In genomic region chr10:121427136-121427535, GRCm38 (mm10) we compare ENCODE assay signal across 8 mouse cellular contexts. TPM values are rescaled to one million over a fixed set of nuclear protein-coding genes. Genes with fewer than 3 reads are reported as not detected.
DNase-seq lines count a peak whose midpoint lies in the region; ATAC-seq and TF ChIP-seq lines count a peak whose summit lies in the region.

No protein-coding gene starts in this region.

- no peak for TF ChIP-seq POLR2A in testis, adult 2 months (IDR thresholded peaks at IDR 0.05; ENCODE audit: control insufficient read depth, low read depth, low read length)
- no peak for TF ChIP-seq POLR2A in thymus, adult 2 months (IDR thresholded peaks at IDR 0.05; ENCODE audit: control insufficient read depth, extremely low read depth, insufficient read depth, low read length, poor library complexity)

- no peak overlapping the region for H3K4me2 ChIP-seq in liver, embryonic 11.5 days

- no peak for ATAC-seq in liver, embryonic 11.5 days (replicated peaks; ENCODE audit: low FRiP score)

- no peaks in the 10 kb centered on the region for H3K36me3 ChIP-seq in testis, adult 2 months (ENCODE audit: control insufficient read depth, insufficient read depth, low read length)
- H3K36me3 ChIP-seq in liver, embryonic 11.5 days (ENCODE audit: control insufficient read depth, insufficient read depth, low read length) = no peaks in the 10 kb centered on the region
- no peaks in the 10 kb centered on the region for H3K36me3 ChIP-seq in thymus, adult 2 months (ENCODE audit: control insufficient read depth, insufficient read depth, low read length)

- no peak overlapping the region for H3K9ac ChIP-seq in liver, embryonic 11.5 days (ENCODE audit: low read depth, low read length)

- peak; percentile 78; the same call in 1 of the 2 replicates for TF ChIP-seq CTCF in testis, adult 2 months (IDR thresholded peaks at IDR 0.05; ENCODE audit: control insufficient read depth, insufficient read depth, insufficient replicate concordance, low read depth, low read length)
- TF ChIP-seq CTCF in thymus, adult 2 months (IDR thresholded peaks at IDR 0.05; ENCODE audit: borderline replicate concordance, control insufficient read depth, extremely low read depth, insufficient read depth, low read length, poor library complexity) = peak; percentile 71; the same call in 1 of the 2 replicates

- H3K9me3 ChIP-seq in liver, embryonic 11.5 days (ENCODE audit: control insufficient read depth, low read length) = no peaks in the 10 kb centered on the region

- H3K27ac ChIP-seq in testis, adult 2 months (ENCODE audit: control insufficient read depth, insufficient read depth, low read depth, low read length) = no peak overlapping the region
- peak overlapping the region; percentile 36; the same call in 1 of the 2 replicates for H3K27ac ChIP-seq in liver, embryonic 11.5 days (ENCODE audit: low read depth, low read length)
- H3K27ac ChIP-seq in thymus, adult 2 months (ENCODE audit: control insufficient read depth, insufficient read depth, low read length) = 0 out of 2 replicates have a peak overlapping the region, but pooled peaks have one; percentile 34

- peak; percentile 51 for DNase-seq in adrenal gland, postnatal 10 days
- no peak for DNase-seq in adrenal gland, adult 18-20 months (ENCODE audit: low spot score in 2 of 2)
- no peak for DNase-seq in testis, postnatal 14 days (ENCODE audit: low spot score)
- no peak for DNase-seq in liver, embryonic 11.5 days (ENCODE audit: low spot score)
- peak; percentile 71 for DNase-seq in thymus, adult 2 months
- no peak for DNase-seq in adrenal gland, postnatal 36 days
- no peak for DNase-seq in adrenal gland, adult 8-10 months

- H3K4me1 ChIP-seq in testis, adult 2 months (ENCODE audit: control insufficient read depth, insufficient read depth, low read length) = no peaks in the 10 kb centered on the region; the same call in 1 of the 2 replicates
- peaks cover 54% of the 10 kb centered on the region for H3K4me1 ChIP-seq in liver, embryonic 11.5 days (replicated peaks; ENCODE audit: control insufficient read depth, insufficient read depth, low read length)
- H3K4me1 ChIP-seq in thymus, adult 2 months (replicated peaks; ENCODE audit: control insufficient read depth, insufficient read depth, low read length) = peaks cover 54% of the 10 kb centered on the region

- H3K27me3 ChIP-seq in testis, adult 2 months (ENCODE audit: control insufficient read depth, insufficient read depth, low read length) = no peaks in the 10 kb centered on the region
- no peaks in the 10 kb centered on the region for H3K27me3 ChIP-seq in liver, embryonic 11.5 days (replicated peaks; ENCODE audit: control insufficient read depth, insufficient read depth, low read length)
- no peaks in the 10 kb centered on the region for H3K27me3 ChIP-seq in thymus, adult 2 months (ENCODE audit: control insufficient read depth, insufficient read depth, low read length)

- H3K4me3 ChIP-seq in testis, adult 2 months (ENCODE audit: control insufficient read depth, low read depth, low read length) = no peak overlapping the region
- no peak overlapping the region for H3K4me3 ChIP-seq in liver, embryonic 11.5 days (ENCODE audit: low read depth, low read length)
- no peak overlapping the region for H3K4me3 ChIP-seq in thymus, adult 2 months (ENCODE audit: control insufficient read depth, insufficient read depth, low read length)

- 40% methylated on average over 5 of the region's 5 CpGs for WGBS in liver, embryonic 11.5 days
- WGBS in thymus, adult 2 months = 40% methylated on average over 5 of the region's 5 CpGs

RNA-seq across cellular contexts. Expression of gene Rassf3, which starts 49.0 kb away (rescaled TPM):
- 10 to 100 TPM; 47.9 to 49.1 TPM for total RNA-seq in adrenal gland, postnatal 10 days (2021)
- 10 to 100 TPM; 39.2 to 44.8 TPM for total RNA-seq in adrenal gland, adult 18-20 months (2021)
- 2.0 and 2.1 TPM in 2 replicates for polyA plus RNA-seq in testis, adult 2 months (2012; rRNA removed)
- 14.0 and 15.4 TPM in 2 replicates for polyA plus RNA-seq in liver, embryonic 11.5 days (2014; fragmentation: Nextera tagmentation; extraction: Ambion mirVana)
- polyA plus RNA-seq in thymus, adult 2 months (2012; rRNA removed) = 12.9 and 15.5 TPM in 2 replicates
- total RNA-seq in adrenal gland, postnatal 36 days (2021) = 10 to 100 TPM; 37.5 to 38.2 TPM
- total RNA-seq in adrenal gland, adult 8-10 months (2022) = 10 to 100 TPM; 36.3 to 54.6 (median 44.0) TPM

Comparison
In these comparisons a context has a peak if more than half of its experiments do, and no peak if none do; other contexts are left out.
1. DNase-seq: peak in adrenal gland, postnatal 10 days (single experiment) and thymus, adult 2 months (single experiment); none in adrenal gland, adult 18-20 months (0 of 2), testis, postnatal 14 days (single experiment), liver, embryonic 11.5 days (single experiment), adrenal gland, postnatal 36 days (0 of 2) and adrenal gland, adult 8-10 months (single experiment).